Mouse (Mus musculus): ENCODE results near the gene Agap3. TPM values are rescaled to one million over a fixed set of nuclear protein-coding genes. Genes with fewer than 3 reads are reported as not detected.

Agap3 gene
- polyA plus RNA-seq, 1 experiment from 2014 or later = 21.9 TPM

DNA sequence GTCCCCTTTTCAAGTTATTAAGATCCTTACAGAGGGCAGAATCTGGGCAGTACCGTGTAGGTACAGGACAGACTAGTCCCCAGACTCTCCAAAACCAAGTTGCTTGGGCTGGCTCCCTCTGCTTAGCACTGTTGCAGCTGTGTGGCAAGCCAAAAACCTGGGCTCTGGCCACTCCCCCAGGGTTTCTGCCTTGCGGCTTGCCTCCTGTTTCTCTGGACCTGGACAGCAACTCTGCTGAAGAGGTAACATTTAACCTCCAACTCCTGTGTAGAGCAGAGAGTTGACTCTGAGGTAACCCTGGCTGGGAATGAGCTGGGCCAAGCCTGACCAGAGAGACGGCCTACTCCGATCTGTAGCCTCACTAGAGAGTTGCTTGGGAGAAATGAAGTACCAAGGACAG is 50.8 kb downstream of the Agap3 start:
- WGBS = 55% methylated on average over 4 of the region's 4 CpGs
- H3K27ac ChIP-seq (replicated peaks) = no peak overlapping the region
- ATAC-seq (ENCODE audit: low FRiP score, low TSS enrichment) (no peak), DNase-seq (ENCODE audit: low spot score) (no peak)
- H3K4me3 ChIP-seq (ENCODE audit: low read depth, low read length) = no peak overlapping the region
- peaks cover 15% of the 10 kb centered on the region for H3K36me3 ChIP-seq (ENCODE audit: control insufficient read depth, insufficient read depth, low read length)
- no peaks in the 10 kb centered on the region for H3K9me3 ChIP-seq (ENCODE audit: control insufficient read depth, low read length)
- no peaks in the 10 kb centered on the region for H3K27me3 ChIP-seq (ENCODE audit: control insufficient read depth, insufficient read depth, low read length)
- H3K9ac ChIP-seq (ENCODE audit: low read length) = no peak overlapping the region
- H3K4me2 ChIP-seq (replicated peaks; ENCODE audit: low read depth) = no peak overlapping the region
- H3K4me1 ChIP-seq (replicated peaks; ENCODE audit: control insufficient read depth, insufficient read depth) = no peaks in the 10 kb centered on the region
- TF ChIP-seq EP300 (optimal IDR thresholded peaks at IDR 0.05) (no peak), CTCF (IDR thresholded peaks at IDR 0.05; ENCODE audit: low read depth) (no peak)

DNA sequence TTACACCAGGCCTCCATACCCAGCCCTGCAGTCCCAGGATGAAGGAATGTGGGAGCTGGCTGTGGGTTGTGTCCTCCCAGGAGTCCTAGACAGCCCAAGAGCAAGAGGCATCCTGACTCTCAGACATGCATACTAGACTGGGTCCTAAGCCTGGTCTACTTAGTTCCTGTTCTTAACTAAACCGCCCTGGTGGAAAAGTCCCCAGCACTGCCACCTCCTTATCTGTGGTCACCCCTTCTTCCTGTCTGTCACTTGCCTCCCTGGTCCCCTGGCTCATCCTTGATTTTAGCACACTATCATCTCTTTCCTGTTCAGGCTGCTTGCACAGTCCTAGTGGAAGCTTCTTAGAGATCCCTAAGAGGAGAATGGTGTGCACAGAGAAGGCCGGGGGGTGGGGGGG is 53.5 kb downstream of the Agap3 start:
- 61% methylated on average over 2 of the region's 2 CpGs for WGBS
- Histone ChIP-seq H3K9me3 (ENCODE audit: control insufficient read depth, low read length) (no peaks in the 10 kb centered on the region), H3K27me3 (ENCODE audit: control insufficient read depth, insufficient read depth, low read length) (no peaks in the 10 kb centered on the region), H3K4me1 (replicated peaks; ENCODE audit: control insufficient read depth, insufficient read depth) (no peaks in the 10 kb centered on the region), H3K27ac (replicated peaks) (no peak overlapping the region), H3K4me2 (replicated peaks; ENCODE audit: low read depth) (no peak overlapping the region), H3K36me3 (ENCODE audit: control insufficient read depth, insufficient read depth, low read length) (peaks cover 9% of the 10 kb centered on the region), H3K9ac (ENCODE audit: low read length) (no peak overlapping the region), H3K4me3 (ENCODE audit: low read depth, low read length) (no peak overlapping the region)
- TF ChIP-seq CTCF (IDR thresholded peaks at IDR 0.05; ENCODE audit: low read depth) (no peak), EP300 (optimal IDR thresholded peaks at IDR 0.05) (no peak)
- DNase-seq (ENCODE audit: low spot score) (no peak), ATAC-seq (ENCODE audit: low FRiP score, low TSS enrichment) (no peak)

- DNase-seq (ENCODE audit: low spot score) (no peak), ATAC-seq (ENCODE audit: low FRiP score, low TSS enrichment) (no peak)
- WGBS = 93% methylated on average over 7 of the region's 7 CpGs
- Histone ChIP-seq H3K27ac (replicated peaks) (no peak overlapping the region), H3K4me1 (replicated peaks; ENCODE audit: control insufficient read depth, insufficient read depth) (no peaks in the 10 kb centered on the region), H3K4me3 (ENCODE audit: low read depth, low read length) (no peak overlapping the region), H3K9ac (ENCODE audit: low read length) (no peak overlapping the region), H3K36me3 (ENCODE audit: control insufficient read depth, insufficient read depth, low read length) (no peaks in the 10 kb centered on the region), H3K4me2 (replicated peaks; ENCODE audit: low read depth) (no peak overlapping the region), H3K9me3 (ENCODE audit: control insufficient read depth, low read length) (no peaks in the 10 kb centered on the region), H3K27me3 (ENCODE audit: control insufficient read depth, insufficient read depth, low read length) (no peaks in the 10 kb centered on the region)
- TF ChIP-seq EP300 (optimal IDR thresholded peaks at IDR 0.05) (no peak), CTCF (IDR thresholded peaks at IDR 0.05; ENCODE audit: low read depth) (0 out of 2 replicates have a peak, but pooled peaks have one; percentile 10)
These were observed 56.4 kb downstream of the Agap3 start for GRCm38 (mm10) chr5:24508406-24508805.

- TF ChIP-seq CTCF (IDR thresholded peaks at IDR 0.05; ENCODE audit: low read depth) = peak; percentile 73
- TF ChIP-seq EP300 (optimal IDR thresholded peaks at IDR 0.05) = no peak
These were observed 58.7 kb downstream of the Agap3 start for GRCm38 (mm10) chr5:24510635-24511034.

DNA sequence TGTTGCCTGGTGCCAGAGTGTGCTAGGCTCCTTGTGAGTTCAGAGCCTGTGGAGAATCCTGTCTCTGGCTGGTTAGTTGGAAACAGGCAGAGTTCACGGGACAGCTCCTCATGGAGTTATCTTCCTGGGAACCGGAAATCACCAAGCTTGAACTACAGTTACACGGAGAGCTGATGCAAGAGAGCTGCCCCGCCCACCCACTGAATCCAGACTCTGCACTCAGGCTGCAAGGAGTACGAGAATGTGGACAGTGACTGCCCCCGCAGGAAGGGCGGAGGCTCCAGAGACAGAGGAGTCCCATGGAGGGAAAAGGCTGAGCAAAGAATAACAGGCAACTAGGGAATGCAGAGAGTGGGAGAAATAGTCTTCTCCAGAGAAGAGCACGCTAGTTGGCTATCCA is 60.3 kb downstream of the Agap3 start:
- Histone ChIP-seq H3K4me2 (replicated peaks; ENCODE audit: low read depth) (no peak overlapping the region), H3K9ac (ENCODE audit: low read length) (no peak overlapping the region), H3K4me1 (replicated peaks; ENCODE audit: control insufficient read depth, insufficient read depth) (no peaks in the 10 kb centered on the region), H3K27me3 (ENCODE audit: control insufficient read depth, insufficient read depth, low read length) (no peaks in the 10 kb centered on the region), H3K36me3 (ENCODE audit: control insufficient read depth, insufficient read depth, low read length) (no peaks in the 10 kb centered on the region), H3K4me3 (ENCODE audit: low read depth, low read length) (no peak overlapping the region), H3K9me3 (ENCODE audit: control insufficient read depth, low read length) (no peaks in the 10 kb centered on the region), H3K27ac (replicated peaks) (no peak overlapping the region)
- peak; percentile 43 for DNase-seq (ENCODE audit: low spot score)
- ATAC-seq (ENCODE audit: low FRiP score, low TSS enrichment) = peak; percentile 47; the same call in 1 of the 2 replicates
- TF ChIP-seq EP300 (optimal IDR thresholded peaks at IDR 0.05) (no peak), CTCF (IDR thresholded peaks at IDR 0.05; ENCODE audit: low read depth) (no peak)
- 40% methylated on average over 8 of the region's 8 CpGs for WGBS

More at GRCm38 (mm10) chr5:24510635-24511034, 58.7 kb downstream of the Agap3 start:
- H3K4me1 ChIP-seq (replicated peaks; ENCODE audit: control insufficient read depth, insufficient read depth) = no peaks in the 10 kb centered on the region
- H3K9me3 ChIP-seq (ENCODE audit: control insufficient read depth, low read length) = no peaks in the 10 kb centered on the region
- no peaks in the 10 kb centered on the region for H3K27me3 ChIP-seq (ENCODE audit: control insufficient read depth, insufficient read depth, low read length)
- ATAC-seq (ENCODE audit: low FRiP score, low TSS enrichment) (peak; percentile 48; the same call in 1 of the 2 replicates), DNase-seq (ENCODE audit: low spot score) (peak; percentile 64)
- no peak overlapping the region for H3K4me2 ChIP-seq (replicated peaks; ENCODE audit: low read depth)
- no peak overlapping the region for H3K27ac ChIP-seq (replicated peaks)
- no peak overlapping the region for H3K4me3 ChIP-seq (ENCODE audit: low read depth, low read length)
- 42% methylated on average over 11 of the region's 11 CpGs for WGBS
- no peak overlapping the region for H3K9ac ChIP-seq (ENCODE audit: low read length)
- no peaks in the 10 kb centered on the region for H3K36me3 ChIP-seq (ENCODE audit: control insufficient read depth, insufficient read depth, low read length)

GRCm38 (mm10) chr5:24521366-24521765 is 69.4 kb downstream of the Agap3 start:
- ATAC-seq (ENCODE audit: low FRiP score, low TSS enrichment) = no peak
- WGBS = 41% methylated on average over 8 of the region's 8 CpGs
- peaks cover 17% of the 10 kb centered on the region; the same call in 1 of the 2 replicates for H3K27me3 ChIP-seq (ENCODE audit: control insufficient read depth, insufficient read depth, low read length)

More at GRCm38 (mm10) chr5:24521366-24521765, 69.4 kb downstream of the Agap3 start:
- no peaks in the 10 kb centered on the region for H3K36me3 ChIP-seq (ENCODE audit: control insufficient read depth, insufficient read depth, low read length)
- no peak overlapping the region for H3K9ac ChIP-seq (ENCODE audit: low read length)
- no peaks in the 10 kb centered on the region for H3K9me3 ChIP-seq (ENCODE audit: control insufficient read depth, low read length)
- no peak for TF ChIP-seq CTCF (IDR thresholded peaks at IDR 0.05; ENCODE audit: low read depth)
- no peak for TF ChIP-seq EP300 (optimal IDR thresholded peaks at IDR 0.05)
- no peaks in the 10 kb centered on the region; the same call in 1 of the 2 replicates for H3K4me1 ChIP-seq (replicated peaks; ENCODE audit: control insufficient read depth, insufficient read depth)
- DNase-seq (ENCODE audit: low spot score) = no peak
- no peak overlapping the region for H3K4me2 ChIP-seq (replicated peaks; ENCODE audit: low read depth)
- no peak overlapping the region for H3K27ac ChIP-seq (replicated peaks)
- no peak overlapping the region for H3K4me3 ChIP-seq (ENCODE audit: low read depth, low read length)

Measured in stomach, postnatal 0 days (tissue).